Mouse (Mus musculus) left cerebral cortex, postnatal 4 days (tissue): ENCODE measurements around the gene Hhipl1. TPM values are rescaled to one million over a fixed set of nuclear protein-coding genes. Genes with fewer than 3 reads are reported as not detected.
A peak's percentile ranks its signal among the peaks of the same experiment; 100 is the strongest.

Experiments
- DNase-seq: peaks from one replicate; pipeline ENCODE4 v3.0.0-alpha.2; 2022
- intact Hi-C: fragments of 180-260 bp; cut with DNase I; formaldehyde crosslinking; loops from one replicate; pipeline ENCODE4 v1.15.1; 2025
- total RNA-seq, 2 experiments: library from RNA; stranded (reverse); gene quantifications; 2 replicates each; pipeline ENCODE4 v1.2.3; 2021

Gene Hhipl1
- total RNA-seq, 2 experiments from 2014 or later, result 6.3 to 6.6 TPM

DNA sequence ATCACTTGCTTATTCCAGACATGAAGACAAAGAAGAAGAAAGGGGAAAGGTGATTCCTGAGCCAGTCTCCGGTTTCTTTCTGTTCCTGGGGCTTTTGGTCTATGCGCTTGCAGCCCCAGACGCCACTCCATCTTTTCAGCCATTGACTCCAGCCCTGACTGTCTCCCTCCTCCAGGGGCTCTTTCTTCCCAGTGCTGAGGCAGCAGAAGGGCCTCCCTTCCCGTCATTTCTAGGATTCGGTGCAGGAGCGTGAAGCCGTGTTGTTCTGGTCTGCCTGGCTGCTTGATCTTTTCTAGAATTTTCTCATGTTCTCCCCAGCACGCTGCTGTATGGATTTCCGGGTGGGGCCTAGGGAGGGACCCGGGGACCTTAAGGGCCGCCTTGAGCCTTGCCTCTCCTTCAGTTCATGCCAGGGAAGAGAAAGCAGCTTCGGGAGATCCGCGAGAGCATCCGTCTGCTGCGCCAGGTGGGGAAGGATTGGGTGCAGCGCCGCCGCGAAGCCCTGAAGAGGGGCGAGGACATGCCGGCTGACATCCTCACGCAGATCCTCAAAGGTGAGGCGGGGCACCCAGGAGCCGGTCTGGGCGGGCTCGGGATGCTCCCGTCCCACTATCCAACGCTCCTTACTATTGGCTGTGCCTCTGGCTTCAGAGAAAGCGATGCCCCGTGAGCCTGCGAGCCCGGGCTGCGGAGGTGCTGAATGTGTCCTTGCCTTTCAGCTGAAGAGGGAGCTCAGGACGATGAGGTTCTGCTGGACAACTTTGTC, 46.5 kb downstream of the Hhipl1 start:
- no peak for DNase-seq
- intact Hi-C loops, result no loop called here

- intact Hi-C loops, result no loop called here
These were observed 48.2 kb downstream of the Hhipl1 start for GRCm38 (mm10) chr12:108354284-108354683.

DNA sequence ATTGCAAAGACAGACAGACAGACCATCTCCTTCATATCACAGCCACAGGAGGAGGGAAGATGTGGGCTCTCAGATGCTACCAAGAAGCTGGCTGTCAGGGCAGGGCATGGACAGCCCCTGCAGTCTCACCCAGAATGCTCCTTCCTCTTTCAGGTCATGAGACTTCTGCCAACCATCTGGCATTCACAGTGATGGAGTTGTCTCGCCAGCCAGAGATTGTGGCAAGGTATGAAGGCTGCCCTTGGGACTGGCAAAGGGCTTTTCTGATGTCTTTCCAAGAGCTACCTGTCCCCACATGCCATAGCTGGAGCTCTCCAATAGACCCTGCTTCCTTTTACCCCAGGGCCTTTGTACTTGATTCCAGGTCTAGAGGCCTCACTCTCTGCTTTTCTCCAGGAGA, 49.2 kb downstream of the Hhipl1 start:
- intact Hi-C loops, result no loop called here
- no peak for DNase-seq

More at GRCm38 (mm10) chr12:108354284-108354683, 48.2 kb downstream of the Hhipl1 start:
- DNase-seq, result peak; percentile 74

DNA sequence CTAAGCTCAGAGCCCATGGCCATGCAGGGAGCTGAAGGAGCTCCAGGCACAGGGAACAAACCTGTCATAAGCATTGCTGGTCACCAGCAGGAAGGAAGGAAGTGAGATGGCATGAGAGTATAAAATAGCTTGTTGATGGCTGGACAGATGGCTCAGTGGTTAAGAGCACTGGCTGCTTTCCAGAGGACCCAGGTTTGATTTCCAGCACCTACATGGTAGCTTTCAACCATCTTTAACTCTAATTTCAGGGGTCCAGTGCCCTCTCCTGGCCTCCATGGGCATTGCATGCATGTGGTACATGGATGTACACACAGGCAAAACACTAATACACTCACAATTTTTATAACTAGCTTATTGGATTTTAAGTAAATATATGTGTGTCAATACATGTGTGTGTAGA, 49.9 kb downstream of the Hhipl1 start:
- intact Hi-C loops, result no loop called here
- DNase-seq, result no peak

DNA sequence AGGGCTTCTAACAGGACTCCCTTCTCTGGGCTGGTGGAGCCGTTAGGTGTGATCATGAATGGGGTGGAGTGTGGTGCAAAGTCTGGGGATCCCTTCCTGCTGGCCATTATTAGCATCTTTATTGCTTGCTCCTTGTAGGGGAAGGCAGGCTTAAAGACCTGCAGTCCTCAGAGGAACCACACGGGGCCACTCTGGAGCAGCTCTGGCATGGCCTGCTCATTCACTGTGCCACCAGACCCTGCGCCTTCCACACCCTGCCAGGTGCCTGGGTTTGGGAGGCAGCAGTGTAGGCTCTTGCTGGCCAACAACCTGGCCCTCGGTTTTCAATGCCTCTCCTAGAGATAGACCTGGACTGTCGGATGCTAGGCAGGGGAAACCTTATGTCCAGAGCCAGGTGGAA, 57.7 kb downstream of the Hhipl1 start:
- DNase-seq, result peak; percentile 91
- intact Hi-C loops, result loop anchor here (5.0 kb wide), 2 partner anchors 64 to 129 kb away; no protein-coding TSS in a partner anchor

DNA sequence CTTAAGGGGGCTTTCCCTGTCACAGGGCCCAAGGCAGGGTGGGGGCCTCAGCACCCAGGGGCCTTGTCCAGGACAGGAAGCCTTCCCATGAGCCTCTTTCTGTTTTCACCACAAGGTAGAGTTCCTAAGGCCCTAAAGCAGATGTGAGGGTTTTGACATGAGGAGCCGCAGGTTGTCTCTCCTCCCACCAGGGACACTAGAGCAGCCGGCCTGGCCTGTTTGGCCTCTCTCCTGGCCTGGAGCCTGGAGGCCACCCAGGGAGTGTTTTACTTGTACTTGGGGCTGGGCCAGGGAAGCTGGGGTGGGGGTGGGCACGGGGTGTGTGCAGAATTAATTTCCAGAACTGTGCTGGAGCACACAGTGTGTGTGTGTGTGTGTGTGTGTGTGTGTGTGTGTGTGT, 59.3 kb downstream of the Hhipl1 start:
- peak; percentile 80 for DNase-seq
- intact Hi-C loops, result no loop called here

DNA sequence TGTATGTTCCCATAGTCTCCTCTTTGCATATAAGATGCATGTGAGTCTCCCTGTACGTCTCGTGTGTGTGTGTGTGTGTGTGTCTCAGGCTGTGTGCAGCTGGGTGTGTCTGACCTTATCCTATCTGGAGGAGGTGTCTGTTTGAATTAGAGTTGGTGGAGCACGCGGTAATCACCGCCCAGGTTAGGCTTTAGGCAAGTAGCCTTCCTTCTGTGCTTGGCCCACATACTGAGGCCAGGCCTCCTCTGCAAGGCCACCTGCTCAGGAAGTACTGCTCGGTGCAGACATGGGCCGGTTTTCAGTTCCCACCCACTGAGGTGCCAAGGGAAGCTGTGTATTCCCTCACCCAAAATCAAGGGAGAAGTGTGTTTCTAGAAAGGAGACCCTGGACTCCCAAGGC, 59.8 kb downstream of the Hhipl1 start:
- DNase-seq, result no peak
- intact Hi-C loops, result no loop called here

DNA sequence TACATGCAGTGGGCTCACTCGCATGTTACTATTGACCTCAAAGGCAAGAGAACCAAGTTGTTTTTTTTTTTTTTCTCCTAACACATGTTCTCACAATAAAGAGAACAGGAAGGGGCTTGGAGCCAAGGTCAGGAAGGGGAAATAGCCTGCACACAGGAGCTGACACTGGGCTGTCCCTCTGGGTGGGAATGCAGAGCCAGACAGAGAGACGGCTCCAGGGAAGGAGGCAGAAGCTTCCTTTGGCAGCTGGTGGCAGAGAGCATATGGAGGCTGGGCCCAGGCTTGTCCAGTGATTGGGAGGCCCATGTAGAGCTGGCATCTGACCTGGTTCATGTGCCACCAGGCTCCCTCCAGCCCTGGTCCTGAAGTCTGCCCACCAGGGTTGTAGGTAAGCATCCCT, 61.8 kb downstream of the Hhipl1 start:
- peak; percentile 58 for DNase-seq
- intact Hi-C loops, result no loop called here

DNA sequence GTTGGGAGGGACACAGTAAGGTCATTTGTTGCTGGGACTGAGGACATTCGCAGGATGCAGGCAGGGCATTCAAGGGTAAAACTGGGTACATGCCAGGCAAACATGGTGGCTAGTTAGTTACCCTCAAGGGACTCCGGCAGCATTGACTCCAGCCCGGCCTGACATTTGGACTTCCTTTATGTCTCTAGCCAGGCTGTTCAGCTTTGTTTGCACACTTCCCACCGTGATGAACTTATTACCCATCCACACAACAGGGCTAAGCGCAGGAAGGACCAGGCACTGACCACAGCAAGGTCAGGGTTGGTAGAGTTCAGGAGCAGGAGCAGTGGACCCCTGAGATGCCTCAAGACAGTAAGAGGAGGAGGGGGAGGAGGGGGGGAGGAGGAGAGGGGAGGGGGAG, 62.9 kb downstream of the Hhipl1 start:
- no peak for DNase-seq
- intact Hi-C loops, result no loop called here

DNA sequence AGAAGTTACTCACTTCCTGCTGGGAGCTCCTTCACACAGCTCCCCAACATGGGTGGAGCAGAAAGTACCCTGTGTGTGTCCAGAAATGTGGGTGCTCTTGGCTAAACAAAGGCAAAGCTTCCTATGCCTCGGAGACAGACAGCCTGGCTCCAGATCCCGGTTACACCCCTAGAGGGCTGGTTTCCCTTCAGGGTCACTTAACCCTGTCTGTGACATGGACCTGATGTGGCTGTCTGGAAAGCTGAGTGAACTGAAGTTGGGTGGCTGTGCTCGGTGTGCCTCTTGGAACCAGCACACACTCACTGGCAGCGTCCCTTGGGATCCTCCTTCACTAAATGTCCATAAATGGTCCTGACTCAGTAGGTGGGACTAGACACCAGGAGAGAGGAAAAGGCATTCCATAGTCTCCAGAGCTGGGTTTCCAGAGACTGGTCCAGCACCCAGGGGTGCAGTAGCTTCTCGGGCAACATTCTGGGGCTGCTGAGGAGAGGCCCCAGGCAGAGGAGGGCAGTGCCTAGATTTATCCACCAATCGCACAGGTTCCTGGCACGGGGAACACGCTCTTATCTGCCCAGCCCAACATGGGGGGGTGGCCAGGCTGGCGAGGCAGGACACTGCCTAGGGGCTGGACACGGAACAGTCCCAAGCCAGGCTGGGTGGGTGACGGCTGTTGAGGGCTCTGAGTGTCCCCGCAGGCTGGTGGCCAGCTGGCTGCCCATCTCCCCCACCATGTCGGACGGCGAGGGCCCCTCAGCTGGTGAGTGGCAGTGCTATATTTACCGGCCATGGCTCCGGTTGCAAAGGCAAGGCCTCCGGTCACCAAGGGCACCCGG, 64.7 kb downstream of the Hhipl1 start, which contains the start of gene Eml1:
Gene Eml1 (plus strand): TSS at position 362 of the 833 bp plus-strand sequence.
- no peak for DNase-seq
- intact Hi-C loops, result no loop called here

- intact Hi-C loops, result no loop called here
- no peak for DNase-seq
These were observed 65.3 kb downstream of the Hhipl1 start for GRCm38 (mm10) chr12:108371429-108371765.

GRCm38 (mm10) chr12:108372241-108372640, 66.2 kb downstream of the Hhipl1 start:
- DNase-seq, result no peak
- intact Hi-C loops, result no loop called here

GRCm38 (mm10) chr12:108373611-108374010, 67.5 kb downstream of the Hhipl1 start:
- intact Hi-C loops, result no loop called here
- DNase-seq, result no peak

DNA sequence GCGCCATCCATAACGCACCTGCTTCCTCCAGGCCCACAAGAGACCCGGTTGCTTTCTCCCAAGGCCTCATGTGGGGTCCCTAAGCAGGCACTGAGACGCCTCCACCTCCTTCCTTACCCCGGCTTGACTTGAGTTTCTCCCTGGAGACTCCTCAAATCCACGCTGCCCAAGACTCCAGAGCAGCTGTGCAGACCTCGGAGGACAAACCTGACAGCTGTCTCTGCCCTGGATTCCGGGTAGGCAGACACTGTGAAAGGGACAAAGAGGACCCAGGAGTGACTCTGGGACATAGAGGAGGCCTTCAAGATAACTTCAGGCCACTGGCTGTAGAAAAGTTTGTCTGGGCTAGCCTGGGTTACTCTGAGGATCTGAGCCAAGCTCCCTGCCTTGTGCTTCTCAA, 68.6 kb downstream of the Hhipl1 start:
- DNase-seq, result no peak
- intact Hi-C loops, result loop anchor here (5.0 kb wide), 1 partner anchor 38 kb away; no protein-coding TSS in a partner anchor

DNA sequence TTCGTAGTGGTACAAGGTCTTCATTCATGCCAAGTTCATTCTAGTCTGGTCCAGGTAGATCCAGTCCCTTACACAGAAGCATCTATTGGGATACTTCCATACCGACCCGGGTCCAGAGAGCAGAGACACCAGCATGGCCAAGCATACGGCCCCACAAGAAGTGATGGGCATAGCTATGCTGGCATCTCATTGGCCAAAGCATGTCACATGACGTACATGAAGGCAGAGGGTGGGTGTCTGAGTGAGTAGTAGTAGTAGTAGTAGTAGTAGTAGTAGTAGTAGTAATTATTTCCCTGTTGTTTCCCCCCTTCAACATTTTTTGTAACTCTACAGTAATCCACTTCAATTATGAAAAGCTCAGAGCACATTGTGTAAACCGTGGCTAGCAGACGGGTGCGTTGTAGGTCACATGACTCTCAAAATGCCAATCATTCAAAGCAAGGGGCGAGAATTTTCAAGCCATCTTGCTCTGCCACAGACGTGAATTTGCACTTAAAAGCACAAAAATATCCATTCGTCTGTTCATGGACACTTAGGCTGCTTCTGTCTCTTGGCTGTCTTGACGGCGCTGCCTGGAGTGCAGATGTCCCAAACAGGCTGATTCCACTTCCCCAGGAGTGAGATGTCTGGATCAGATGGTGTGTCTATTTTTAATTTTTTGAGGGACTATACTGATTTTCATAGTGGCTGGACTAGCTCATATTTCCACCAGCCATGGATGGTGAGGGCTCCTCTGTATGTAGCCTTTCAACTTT, 72.5 kb downstream of the Hhipl1 start:
- intact Hi-C loops, result loop anchor here (5.0 kb wide), 1 partner anchor 34 kb away; no protein-coding TSS in a partner anchor

More for the DNA sequence above, 72.5 kb downstream of the Hhipl1 start:
- DNase-seq, result no peak

Other genes with a start within 250 kb of the Hhipl1 start
- gene Setd3, start 127.0 kb upstream of the Hhipl1 start, total RNA-seq, result 100 to 1,000 TPM; 122 to 123 TPM
- 10 to 100 TPM; 39.0 to 40.2 TPM for gene Ccnk, start 126.7 kb upstream of the Hhipl1 start, total RNA-seq
- gene Ccdc85c, start 30.8 kb upstream of the Hhipl1 start, total RNA-seq, result 10 to 100 TPM; 60.2 to 64.1 TPM
- gene Cyp46a1, start 28.1 kb downstream of the Hhipl1 start, total RNA-seq, result 10 to 100 TPM; 65.7 to 78.6 TPM
- 10 to 100 TPM; 93.3 to 99.0 TPM for gene Eml1, start 64.7 kb downstream of the Hhipl1 start, total RNA-seq
- 100 to 1,000 TPM; 585 to 625 TPM for gene Evl, start 248.4 kb downstream of the Hhipl1 start, total RNA-seq